Mouse (Mus musculus) MEL (cell line): ENCODE measurements around the gene Dpp4. TPM values are rescaled to one million over a fixed set of nuclear protein-coding genes. Genes with fewer than 3 reads are reported as not detected.

Source experiments
- DNase-seq: peaks from one replicate; pipeline ENCODE4 v3.0.0; 2011; ENCODE audit warnings: low read depth, low spot score
- H3K27ac ChIP-seq: 2 replicates; pipeline ENCODE4 v1.5.1; 2012; ENCODE audit warnings: low read depth, mild to moderate bottlenecking, control low read depth, low read length, moderate library complexity; ENCODE audit not compliant: control insufficient read depth
- H3K27me3 ChIP-seq, 2 experiments: fragments of 150-350 bp in 1 of 2; sonication (generic) in 1 of 2; 2 replicates each; pipeline ENCODE4 v1.6.1; 2012; ENCODE audit warnings: low read length in 2 of 2, mild to moderate bottlenecking in 2 of 2, improper control_type of control experiment in 1 of 2, moderate library complexity in 1 of 2; ENCODE audit not compliant: insufficient read depth in 2 of 2, control insufficient read depth in 1 of 2
- H3K36me3 ChIP-seq, 2 experiments: 2 replicates each; pipeline ENCODE4 v1.6.1; 2012 to 2014; ENCODE audit warnings: low read length in 2 of 2, improper control_type of control experiment in 1 of 2, inconsistent platforms in 1 of 2, mild to moderate bottlenecking in 1 of 2; ENCODE audit not compliant: insufficient read depth in 2 of 2, control insufficient read depth in 1 of 2
- H3K4me1 ChIP-seq, 2 experiments: fragments of 150-350 bp in 1 of 2; sonication (generic) in 1 of 2; 2 replicates each; pipeline ENCODE4 v1.6.1; 2012; ENCODE audit warnings: low read length in 2 of 2, improper control_type of control experiment in 1 of 2, mild to moderate bottlenecking in 1 of 2; ENCODE audit not compliant: insufficient read depth in 2 of 2, control insufficient read depth in 1 of 2
- H3K4me3 ChIP-seq, 2 experiments: fragments of 150-350 bp in 1 of 2; sonication (generic) in 1 of 2; 2 replicates each; pipeline ENCODE4 v1.5.1; 2012; ENCODE audit warnings: low read depth in 2 of 2, low read length in 2 of 2, mild to moderate bottlenecking in 2 of 2, moderate library complexity in 2 of 2, control low read depth in 1 of 2, improper control_type of control experiment in 1 of 2; ENCODE audit not compliant: control insufficient read depth in 1 of 2, insufficient read depth in 1 of 2
- H3K79me2 ChIP-seq: 2 replicates; pipeline ENCODE4 v1.6.1; 2012; ENCODE audit warnings: mild to moderate bottlenecking, low read length, moderate library complexity; ENCODE audit not compliant: control insufficient read depth, poor library complexity, insufficient read depth
- H3K9ac ChIP-seq: 2 replicates; pipeline ENCODE4 v1.6.1; 2012; ENCODE audit warnings: low read depth, mild to moderate bottlenecking, control low read depth, low read length, moderate library complexity; ENCODE audit not compliant: control insufficient read depth, poor library complexity, severe bottlenecking
- H3K9me3 ChIP-seq: fragments of 150-350 bp; sonication (generic); replicated peaks from 2 replicates; pipeline ENCODE4 v1.6.1; 2012; ENCODE audit warnings: mild to moderate bottlenecking, low read length, improper control_type of control experiment, moderate library complexity; ENCODE audit not compliant: insufficient read depth
- BHLHE40 ChIP-seq: IDR thresholded peaks from 2 replicates; pipeline ENCODE4 v1.6.1; 2012; ENCODE audit warnings: low read depth, mild to moderate bottlenecking, inconsistent platforms, low read length, improper control_type of control experiment, borderline replicate concordance
- CHD1 ChIP-seq: IDR thresholded peaks from 2 replicates; pipeline ENCODE4 v1.6.1; 2012; ENCODE audit warnings: low read depth, mild to moderate bottlenecking, inconsistent platforms, low read length, improper control_type of control experiment
- ELF1 ChIP-seq: IDR thresholded peaks from 2 replicates; pipeline ENCODE4 v1.6.1; 2014; ENCODE audit warnings: low read depth, mild to moderate bottlenecking, inconsistent platforms, low read length, improper control_type of control experiment, moderate library complexity
- ETS1 ChIP-seq: IDR thresholded peaks from 2 replicates; pipeline ENCODE4 v1.6.1; 2012; ENCODE audit warnings: low read depth, mild to moderate bottlenecking, inconsistent platforms, low read length, improper control_type of control experiment, moderate library complexity
- GABPA ChIP-seq: IDR thresholded peaks from 2 replicates; pipeline ENCODE4 v1.6.1; 2012; ENCODE audit warnings: low read depth, mild to moderate bottlenecking, inconsistent platforms, low read length, improper control_type of control experiment, moderate library complexity
- GATA1 ChIP-seq: IDR thresholded peaks from 2 replicates; pipeline ENCODE4 v1.6.1; 2011; ENCODE audit warnings: low read depth, low read length, improper control_type of control experiment
- JUND ChIP-seq: IDR thresholded peaks from 2 replicates; pipeline ENCODE4 v1.6.1; 2011; ENCODE audit warnings: low read depth, mild to moderate bottlenecking, improper control_type of control experiment, low read length
- KAT2A ChIP-seq: conservative IDR thresholded peaks from 2 replicates; pipeline ENCODE4 v1.6.1; 2012; ENCODE audit warnings: low read depth, low read length, improper control_type of control experiment, inconsistent platforms
- MAX ChIP-seq: IDR thresholded peaks from 2 replicates; pipeline ENCODE4 v1.6.1; 2011; ENCODE audit warnings: low read length, improper control_type of control experiment
- MEF2A ChIP-seq: IDR thresholded peaks from 2 replicates; pipeline ENCODE4 v1.6.1; 2014; ENCODE audit warnings: low read depth, mild to moderate bottlenecking, inconsistent platforms, low read length, improper control_type of control experiment; ENCODE audit not compliant: poor library complexity, insufficient replicate concordance, severe bottlenecking; ENCODE audit errors: extremely low read depth
- MYB ChIP-seq: IDR thresholded peaks from 2 replicates; pipeline ENCODE4 v1.6.1; 2011; ENCODE audit warnings: mild to moderate bottlenecking, low read depth, low read length, improper control_type of control experiment
- MYC ChIP-seq: IDR thresholded peaks from 2 replicates; pipeline ENCODE4 v1.6.1; 2011; ENCODE audit warnings: low read depth, mild to moderate bottlenecking, low read length, improper control_type of control experiment, moderate library complexity
- NELFE ChIP-seq: IDR thresholded peaks from 2 replicates; pipeline ENCODE4 v1.6.1; 2011; ENCODE audit warnings: low read depth, low read length, improper control_type of control experiment
- NRF1 ChIP-seq: IDR thresholded peaks from 2 replicates; pipeline ENCODE4 v1.6.1; 2014; ENCODE audit warnings: low read depth, mild to moderate bottlenecking, inconsistent platforms, low read length, improper control_type of control experiment, moderate library complexity; ENCODE audit not compliant: poor library complexity, insufficient read depth, severe bottlenecking
- POLR2A ChIP-seq, 2 experiments: IDR thresholded peaks; 2 replicates each; pipeline ENCODE4 v1.6.1; 2011 to 2012; ENCODE audit warnings: low read length in 2 of 2, mild to moderate bottlenecking in 2 of 2, control low read depth in 1 of 2, improper control_type of control experiment in 1 of 2, low read depth in 1 of 2, moderate library complexity in 1 of 2; ENCODE audit not compliant: control insufficient read depth in 1 of 2, insufficient read depth in 1 of 2, poor library complexity in 1 of 2
- RAD21 ChIP-seq: IDR thresholded peaks from 2 replicates; pipeline ENCODE4 v1.6.1; 2011; ENCODE audit warnings: mild to moderate bottlenecking, low read depth, low read length, improper control_type of control experiment
- SMC3 ChIP-seq: IDR thresholded peaks from 2 replicates; pipeline ENCODE4 v1.6.1; 2011; ENCODE audit warnings: low read depth, low read length, improper control_type of control experiment
- TCF12 ChIP-seq: IDR thresholded peaks from 2 replicates; pipeline ENCODE4 v1.6.1; 2014; ENCODE audit warnings: low read depth, mild to moderate bottlenecking, inconsistent platforms, low read length, improper control_type of control experiment, moderate library complexity
- UBTF ChIP-seq: IDR thresholded peaks from 2 replicates; pipeline ENCODE4 v1.6.1; 2012; ENCODE audit warnings: low read depth, mild to moderate bottlenecking, inconsistent platforms, low read length, improper control_type of control experiment, moderate library complexity, borderline replicate concordance; ENCODE audit not compliant: insufficient read depth
- USF1 ChIP-seq: IDR thresholded peaks from 2 replicates; pipeline ENCODE4 v1.6.1; 2014; ENCODE audit warnings: low read depth, mild to moderate bottlenecking, inconsistent platforms, low read length, improper control_type of control experiment, moderate library complexity
- ZC3H11A ChIP-seq: IDR thresholded peaks from 2 replicates; pipeline ENCODE4 v1.6.1; 2012; ENCODE audit warnings: low read depth, mild to moderate bottlenecking, inconsistent platforms, low read length, improper control_type of control experiment
- ZNF384 ChIP-seq: IDR thresholded peaks from 2 replicates; pipeline ENCODE4 v1.6.1; 2012; ENCODE audit warnings: low read depth, mild to moderate bottlenecking, inconsistent platforms, low read length, improper control_type of control experiment
- polyA plus RNA-seq, 2 experiments: library from polyadenylated mRNA; stranded (reverse) in 1 of 2; unstranded in 1 of 2; fragments of >175 nt in 1 of 2; fragments of >200 nt in 1 of 2; gene quantifications; 2 replicates each; pipeline versions ENCODE4 v1.2.1 to v1.2.4; 2012; ENCODE audit warnings: low replicate concordance in 2 of 2, low read depth in 1 of 2; ENCODE audit not compliant: insufficient read length in 2 of 2, insufficient read depth in 1 of 2, missing spikeins in 1 of 2
- total RNA-seq: library from RNA; depleted of rRNA; stranded (reverse); fragments of 300-350 nt; gene quantifications from 2 replicates; pipeline ENCODE4 v1.2.3, GENCODE M21; 2012

Dpp4 gene
- total and polyA plus RNA-seq, 3 experiments = 40.4 to 99.1 (median 64.1) TPM

- H3K36me3 ChIP-seq = peaks cover 0 to 22% of the 10 kb centered on the region in 2 experiments; a peak in 2 of 4 replicates
- H3K9ac ChIP-seq = no peak overlapping the region
- H3K9me3 ChIP-seq = no peaks in the 10 kb centered on the region
- H3K4me1 ChIP-seq = peaks cover 11 to 20% of the 10 kb centered on the region in 2 experiments
- peak; percentile 98 for TF ChIP-seq JUND
- TF ChIP-seq GATA1 = peak; percentile 68
- no peak for TF ChIP-seq MEF2A
- peak overlapping the region; percentile 5; the same call in 1 of the 2 replicates for H3K27ac ChIP-seq
- H3K27me3 ChIP-seq = no peaks in the 10 kb centered on the region
- H3K79me2 ChIP-seq = no peaks in the 10 kb centered on the region
- DNase-seq = peak; percentile 60
- H3K4me3 ChIP-seq = no peak overlapping the region
Observed at GRCm38 (mm10) chr2:62422515-62423342, 10.7 kb upstream of the Dpp4 start.

DNA sequence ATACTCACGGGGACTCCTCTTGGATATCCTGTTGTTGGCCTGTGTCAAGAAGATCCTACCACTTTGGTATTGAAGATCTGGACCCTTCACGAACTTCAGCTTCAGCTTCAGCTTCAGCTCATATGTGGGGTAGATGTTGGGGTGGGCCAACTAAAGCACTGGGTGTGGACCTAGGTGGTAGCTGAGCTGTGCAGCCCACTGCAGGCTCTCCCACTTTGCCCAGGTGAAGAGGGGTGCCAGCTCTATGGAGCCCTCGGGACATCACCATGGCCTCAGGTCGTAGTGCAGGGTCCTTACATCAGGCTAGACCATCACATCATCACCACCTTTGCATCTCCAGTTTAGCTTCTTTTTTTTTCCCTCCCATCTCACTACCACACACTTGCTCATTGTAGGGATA lies 9.2 kb upstream of the Dpp4 start:
- no peak for DNase-seq
- TF ChIP-seq ELF1 (no peak), MYC (no peak), MYB (no peak), JUND (no peak), NELFE (no peak), GABPA (no peak), POLR2A (IDR thresholded peaks at IDR 0.05; ENCODE audit: control insufficient read depth in 1 of 2, insufficient read depth in 1 of 2, low read depth in 1 of 2, low read length in 2 of 2, poor library complexity in 1 of 2) (no peak), NRF1 (no peak), BHLHE40 (no peak), RAD21 (no peak), UBTF (no peak), SMC3 (no peak), ETS1 (no peak), ZNF384 (no peak), KAT2A (no peak), CHD1 (no peak), TCF12 (no peak), MAX (no peak), ZC3H11A (no peak), USF1 (no peak)
- TF ChIP-seq, all 39 proteins: peak for 0
- H3K79me2 ChIP-seq = no peaks in the 10 kb centered on the region
- H3K27ac ChIP-seq = no peak overlapping the region
- H3K4me1 ChIP-seq = peaks cover 11 to 20% of the 10 kb centered on the region in 2 experiments
- H3K9me3 ChIP-seq = no peaks in the 10 kb centered on the region
- no peak overlapping the region for H3K4me3 ChIP-seq
- H3K27me3 ChIP-seq = no peaks in the 10 kb centered on the region
- peaks cover 0 to 22% of the 10 kb centered on the region in 2 experiments; a peak in 2 of 4 replicates for H3K36me3 ChIP-seq
- no peak overlapping the region for H3K9ac ChIP-seq
